Mouse (Mus musculus): ENCODE data around the gene Mis18bp1. TPM values are rescaled to one million over a fixed set of nuclear protein-coding genes. Genes with fewer than 3 reads are reported as not detected.
A peak's percentile ranks its signal among the peaks of the same experiment; 100 is the strongest.
"Not testable (repeated sequence)": the region's sequence is repeated elsewhere in the genome, so short reads cannot be mapped to it uniquely, and the experiment has no call there.

Mis18bp1 gene
- 41.2 and 48.9 TPM in 2 replicates for polyA plus RNA-seq (2016; fragmentation: Nextera tagmentation; extraction: Ambion mirVana)

DNA sequence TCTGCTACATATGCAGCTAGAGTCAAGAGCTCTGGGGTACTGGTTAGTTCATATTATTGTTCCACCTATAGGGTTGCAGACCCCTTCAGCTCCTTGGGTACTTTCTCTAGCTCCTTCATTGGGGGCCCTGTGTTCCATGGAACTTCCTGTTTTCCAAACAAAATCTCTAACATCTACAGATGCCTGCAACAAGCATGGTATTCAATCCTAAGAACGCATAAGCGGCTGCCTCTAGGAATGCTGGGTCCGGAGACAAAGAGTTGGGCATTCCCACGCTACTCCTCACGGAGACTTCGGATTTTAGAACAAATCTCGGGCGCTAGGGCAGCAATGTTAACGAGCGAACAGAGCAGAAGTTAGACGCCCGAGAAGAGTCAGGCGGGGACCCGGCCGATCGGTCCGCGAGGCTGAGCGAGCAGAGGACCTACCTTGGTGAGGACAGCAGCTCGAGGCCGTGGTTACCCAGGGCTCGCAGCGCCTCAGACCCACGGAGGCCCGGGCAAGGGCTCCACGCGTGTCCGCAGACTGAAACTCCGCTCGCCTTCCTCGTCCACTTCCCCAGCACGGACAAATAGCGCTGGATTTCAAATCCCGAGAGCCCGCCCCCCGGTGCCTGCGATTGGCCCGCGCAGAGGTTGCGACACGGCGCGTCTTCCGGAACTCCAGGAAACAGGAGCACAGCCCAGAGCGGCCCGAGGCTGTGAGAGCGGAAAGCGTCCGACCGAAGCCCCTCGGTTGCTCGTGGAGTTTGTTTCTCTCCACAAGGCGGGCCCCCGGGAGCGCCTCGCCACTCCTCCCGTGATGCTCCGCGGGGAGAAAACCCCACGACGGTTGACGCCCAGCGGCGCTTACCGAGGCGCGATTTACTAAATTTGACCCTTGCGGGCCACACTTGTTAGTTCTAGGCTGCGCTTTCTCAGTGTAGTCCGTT is at the start of gene Mis18bp1:
TSS of gene Mis18bp1 (minus strand) at position 584 of the 931 bp plus-strand sequence.
- DNase-seq (ENCODE audit: low spot score), result peak; percentile 99
- peak within 1 kb of the TSS; percentile 70 for H3K4me3 ChIP-seq
- no peaks in the 10 kb centered on the region for H3K36me3 ChIP-seq
- WGBS, result under 1% methylated on average over 70 of the region's 70 CpGs
- peaks cover 12% of the 10 kb centered on the region for H3K4me1 ChIP-seq
- peak within 1 kb of the TSS; percentile 85 for H3K27ac ChIP-seq
- no peaks in the 10 kb centered on the region for H3K9me3 ChIP-seq
- no peaks in the 10 kb centered on the region for H3K27me3 ChIP-seq (ENCODE audit: insufficient read depth, poor library complexity, severe bottlenecking)

DNA sequence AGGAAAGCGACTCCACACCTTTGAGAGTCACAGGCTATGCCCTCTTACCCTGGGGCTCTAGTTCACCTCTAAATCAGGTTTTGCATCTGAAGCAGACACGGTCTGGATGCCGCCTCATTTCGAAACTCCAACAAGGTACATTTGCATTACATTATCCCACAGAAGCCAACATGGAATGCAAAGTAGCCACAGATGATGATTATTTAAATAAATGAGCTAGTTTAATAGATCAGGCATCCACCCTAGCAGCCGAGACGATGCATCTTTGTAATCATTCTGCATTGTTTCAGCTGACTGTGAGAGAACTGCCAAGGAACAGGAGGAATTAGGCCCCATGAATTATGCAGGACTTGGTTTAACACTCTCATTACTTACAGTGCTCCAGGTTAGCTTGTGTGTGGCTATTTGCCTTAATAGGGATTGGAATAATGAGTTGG is 44.0 kb upstream of the Mis18bp1 start:
- WGBS, result 82% methylated on average over 6 of the region's 6 CpGs
- no peak overlapping the region for H3K27ac ChIP-seq
- no peaks in the 10 kb centered on the region for H3K27me3 ChIP-seq (ENCODE audit: insufficient read depth, poor library complexity, severe bottlenecking)
- H3K9me3 ChIP-seq, result no peaks in the 10 kb centered on the region
- no peaks in the 10 kb centered on the region for H3K36me3 ChIP-seq
- H3K4me1 ChIP-seq, result no peaks in the 10 kb centered on the region
- H3K4me3 ChIP-seq, result no peak overlapping the region
- DNase-seq (ENCODE audit: low spot score), result no peak

DNA sequence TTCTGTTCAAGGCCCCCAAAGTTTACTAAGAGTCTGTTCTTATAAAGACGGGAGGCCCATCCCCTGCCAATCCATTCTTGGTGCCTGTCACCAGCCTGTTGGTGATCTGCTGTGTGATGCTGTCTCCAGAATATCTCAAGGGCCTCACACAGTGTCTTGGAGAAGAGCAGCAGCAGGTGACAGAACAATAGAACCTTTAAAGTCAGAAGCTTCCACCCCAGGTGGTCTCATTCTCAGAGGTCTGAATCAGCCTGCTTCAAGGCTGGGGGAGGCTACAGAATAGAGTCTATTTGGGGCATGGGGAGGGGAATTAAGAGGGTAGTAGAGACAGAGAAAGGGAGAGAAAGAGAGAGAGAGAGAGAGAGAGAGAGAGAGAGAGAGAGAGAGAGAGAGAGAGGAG is 34.0 kb upstream of the Mis18bp1 start:
- H3K4me3 ChIP-seq, result no peak overlapping the region
- no peak overlapping the region for H3K27ac ChIP-seq
- H3K9me3 ChIP-seq, result no peaks in the 10 kb centered on the region
- H3K4me1 ChIP-seq, result no peaks in the 10 kb centered on the region
- no peak for DNase-seq (ENCODE audit: low spot score)
- no peaks in the 10 kb centered on the region for H3K27me3 ChIP-seq (ENCODE audit: insufficient read depth, poor library complexity, severe bottlenecking)
- 66% methylated on average over 1 of the region's 1 CpGs for WGBS
- H3K36me3 ChIP-seq, result no peaks in the 10 kb centered on the region

DNA sequence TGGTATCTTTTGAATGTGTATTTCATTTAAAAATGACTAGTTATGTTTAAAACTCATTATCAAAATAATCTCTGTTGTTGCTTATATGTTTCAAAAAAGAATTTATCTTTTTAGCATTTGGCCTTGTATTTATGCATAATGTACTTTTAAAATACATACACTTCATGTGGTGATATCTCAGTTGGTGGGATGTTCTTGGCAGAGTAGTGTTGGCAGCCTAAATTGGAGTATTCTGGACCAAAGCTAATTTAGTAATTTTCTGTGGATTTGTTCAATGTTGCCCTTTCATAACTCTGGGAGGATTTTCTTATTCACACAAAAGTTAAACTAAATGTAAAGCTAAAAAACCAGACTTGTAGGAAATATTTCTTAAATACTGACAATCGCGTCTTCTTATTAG is 29.4 kb upstream of the Mis18bp1 start:
- H3K27me3 ChIP-seq (ENCODE audit: insufficient read depth, poor library complexity, severe bottlenecking), result no peaks in the 10 kb centered on the region
- no peak for DNase-seq (ENCODE audit: low spot score)
- H3K27ac ChIP-seq, result no peak overlapping the region
- H3K36me3 ChIP-seq, result no peaks in the 10 kb centered on the region
- no peaks in the 10 kb centered on the region for H3K9me3 ChIP-seq
- H3K4me1 ChIP-seq, result no peaks in the 10 kb centered on the region
- no peak overlapping the region for H3K4me3 ChIP-seq
- 91% methylated on average over 2 of the region's 2 CpGs for WGBS

DNA sequence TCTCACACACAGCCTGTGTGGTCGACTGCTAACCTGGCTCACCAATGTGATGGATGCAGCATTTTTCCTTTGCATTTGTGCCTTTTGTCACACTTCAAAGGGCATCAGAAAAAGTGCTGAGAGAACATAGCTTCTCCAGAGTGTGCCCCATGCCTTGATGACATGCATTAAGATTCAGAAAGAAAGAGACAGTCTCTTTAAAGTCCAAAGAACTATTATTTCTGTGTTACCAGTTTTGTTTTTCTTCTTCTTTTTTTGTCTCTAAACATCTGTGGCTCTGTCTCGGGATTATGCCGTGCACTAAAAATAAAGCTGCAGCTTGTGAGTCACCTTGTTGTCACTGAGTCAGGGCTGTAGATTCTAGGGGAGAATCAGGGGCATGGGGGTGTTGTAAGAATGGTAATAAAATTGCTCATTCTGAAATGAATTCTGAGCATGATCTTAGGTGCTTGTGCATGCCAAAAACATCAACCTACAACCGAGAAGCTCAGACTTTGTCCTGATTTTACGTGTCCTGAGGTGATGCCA is 21.7 kb upstream of the Mis18bp1 start:
- no peaks in the 10 kb centered on the region for H3K27me3 ChIP-seq (ENCODE audit: insufficient read depth, poor library complexity, severe bottlenecking)
- no peaks in the 10 kb centered on the region for H3K36me3 ChIP-seq
- H3K4me3 ChIP-seq, result no peak overlapping the region
- H3K4me1 ChIP-seq, result no peaks in the 10 kb centered on the region
- no peaks in the 10 kb centered on the region for H3K9me3 ChIP-seq
- H3K27ac ChIP-seq, result no peak overlapping the region
- WGBS, result 66% methylated on average over 5 of the region's 5 CpGs
- DNase-seq (ENCODE audit: low spot score), result no peak

DNA sequence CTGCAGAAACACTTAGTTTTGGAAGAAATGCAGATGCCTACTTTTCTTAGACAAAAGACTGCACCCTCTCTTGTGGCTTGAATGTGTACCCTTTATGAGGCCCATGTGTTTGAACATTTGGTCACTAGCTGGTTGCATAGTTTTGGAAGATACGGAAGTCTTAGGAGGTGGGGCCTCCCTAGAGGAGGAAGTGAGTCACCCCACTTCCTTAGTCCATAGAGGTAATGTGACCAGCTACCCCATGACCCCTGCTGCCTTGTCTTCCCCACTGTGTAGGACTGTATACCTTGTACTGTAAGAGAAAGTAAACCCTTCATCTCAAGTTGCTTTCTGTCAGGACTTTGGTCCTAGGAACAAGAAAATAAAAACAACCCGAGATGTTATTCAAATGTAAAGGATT is 16.8 kb upstream of the Mis18bp1 start:
- Histone ChIP-seq H3K4me3 (no peak overlapping the region), H3K4me1 (no peaks in the 10 kb centered on the region), H3K9me3 (no peaks in the 10 kb centered on the region), H3K27ac (no peak overlapping the region), H3K36me3 (no peaks in the 10 kb centered on the region), H3K27me3 (ENCODE audit: insufficient read depth, poor library complexity, severe bottlenecking) (no peaks in the 10 kb centered on the region)
- DNase-seq (ENCODE audit: low spot score), result no peak
- WGBS, result 68% methylated on average over 2 of the region's 2 CpGs

DNA sequence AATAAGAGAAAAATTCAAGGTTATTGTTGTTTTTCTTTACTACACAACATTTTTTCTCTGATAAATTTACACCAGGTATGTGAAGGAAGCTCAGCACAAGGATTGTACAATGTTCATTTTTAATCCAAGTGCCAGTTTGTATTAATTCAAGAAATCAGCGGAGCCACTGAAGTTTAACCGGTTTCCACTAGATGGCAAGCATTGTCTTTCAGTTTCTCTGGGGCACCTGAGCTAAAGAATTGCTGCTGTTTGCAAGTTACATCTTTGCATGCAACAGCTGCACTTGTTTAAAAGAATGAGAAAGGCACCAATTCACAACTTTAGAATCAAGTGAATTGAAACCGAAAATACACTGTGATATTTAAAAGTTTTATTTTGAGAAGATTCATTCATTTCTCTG is 15.0 kb upstream of the Mis18bp1 start:
- Histone ChIP-seq H3K4me1 (no peaks in the 10 kb centered on the region), H3K27me3 (ENCODE audit: insufficient read depth, poor library complexity, severe bottlenecking) (no peaks in the 10 kb centered on the region), H3K9me3 (no peaks in the 10 kb centered on the region), H3K4me3 (no peak overlapping the region), H3K36me3 (no peaks in the 10 kb centered on the region), H3K27ac (no peak overlapping the region)
- 60% methylated on average over 3 of the region's 3 CpGs for WGBS
- DNase-seq (ENCODE audit: low spot score), result no peak

DNA sequence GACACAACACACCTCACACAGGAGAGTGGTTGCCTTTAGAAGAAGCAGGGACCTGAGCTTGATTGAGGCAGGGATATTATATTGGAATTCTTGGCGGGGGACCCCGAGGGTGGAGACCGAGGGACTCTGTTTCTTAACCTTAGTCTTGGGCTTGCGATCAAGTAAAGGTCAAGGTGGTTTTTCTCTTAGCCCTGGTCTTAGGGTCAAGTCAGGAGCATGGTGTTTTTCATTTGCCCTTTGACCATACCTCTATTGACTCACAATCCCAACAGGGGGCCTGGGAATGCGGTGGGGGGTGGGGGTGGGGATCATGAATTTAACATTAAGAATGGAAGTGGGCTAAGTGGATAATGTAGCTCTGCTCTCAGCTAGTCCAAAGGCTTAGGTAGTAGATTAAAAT is 1.3 kb upstream of the Mis18bp1 start:
- no peaks in the 10 kb centered on the region for H3K27me3 ChIP-seq (ENCODE audit: insufficient read depth, poor library complexity, severe bottlenecking)
- H3K27ac ChIP-seq, result no peak overlapping the region
- peaks cover 12% of the 10 kb centered on the region for H3K4me1 ChIP-seq
- 91% methylated on average over 5 of the region's 5 CpGs for WGBS
- H3K4me3 ChIP-seq, result no peak overlapping the region; the same call in 1 of the 2 replicates
- no peaks in the 10 kb centered on the region for H3K9me3 ChIP-seq
- no peaks in the 10 kb centered on the region for H3K36me3 ChIP-seq
- DNase-seq (ENCODE audit: low spot score), result no peak

DNA sequence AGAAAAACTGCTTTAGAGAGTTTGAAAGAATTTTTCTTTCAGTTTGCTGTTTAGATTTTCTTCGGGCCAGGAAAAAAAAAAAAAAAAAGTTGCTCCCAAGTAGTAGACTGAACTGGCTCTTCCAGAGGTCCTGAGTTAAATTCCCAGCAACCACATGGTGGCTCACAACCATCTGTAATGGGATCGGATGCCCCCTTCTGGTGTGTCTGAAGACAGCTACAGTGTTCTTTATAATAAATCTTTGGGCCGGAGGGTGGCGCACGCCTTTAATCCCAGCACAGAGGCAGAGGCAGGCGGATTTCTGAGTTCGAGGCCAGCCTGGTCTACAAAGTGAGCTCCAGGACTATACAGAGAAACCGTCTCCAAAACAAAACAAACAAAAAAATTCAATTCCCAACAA is 555 bp upstream of the Mis18bp1 start:
- Histone ChIP-seq H3K27ac (peak overlapping the region; percentile 85), H3K4me3 (peak overlapping the region; percentile 70), H3K4me1 (peaks cover 12% of the 10 kb centered on the region)
- WGBS, result 27% methylated on average over 8 of the region's 8 CpGs
- not testable (repeated sequence) for H3K27me3 ChIP-seq (ENCODE audit: insufficient read depth, poor library complexity, severe bottlenecking); H3K9me3 ChIP-seq; DNase-seq (ENCODE audit: low spot score); H3K36me3 ChIP-seq

DNA sequence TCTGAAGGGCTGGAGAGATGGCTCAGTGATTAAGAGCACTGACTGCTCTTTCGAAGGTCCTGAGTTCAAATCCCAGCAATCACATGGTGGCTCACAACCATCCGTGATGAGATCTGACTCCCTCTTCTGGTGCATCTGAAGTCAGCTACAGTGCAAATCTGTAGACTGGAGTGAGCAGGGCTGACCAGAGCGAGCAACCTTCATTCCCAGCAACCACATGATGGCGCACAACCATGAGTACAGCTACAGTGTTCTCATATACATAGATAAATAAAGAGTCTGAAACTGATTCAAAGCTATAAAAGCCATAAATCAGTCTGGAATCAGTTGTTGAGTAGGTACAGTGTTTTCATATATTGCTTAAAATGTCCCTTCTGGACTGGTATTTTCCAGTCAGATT is 36.3 kb downstream of the Mis18bp1 start:
- not testable (repeated sequence) for H3K27ac ChIP-seq; H3K4me1 ChIP-seq; H3K27me3 ChIP-seq (ENCODE audit: insufficient read depth, poor library complexity, severe bottlenecking); DNase-seq (ENCODE audit: low spot score); H3K9me3 ChIP-seq; H3K4me3 ChIP-seq
- 90% methylated on average over 4 of the region's 4 CpGs for WGBS
- H3K36me3 ChIP-seq, result peaks cover 63% of the 10 kb centered on the region

DNA sequence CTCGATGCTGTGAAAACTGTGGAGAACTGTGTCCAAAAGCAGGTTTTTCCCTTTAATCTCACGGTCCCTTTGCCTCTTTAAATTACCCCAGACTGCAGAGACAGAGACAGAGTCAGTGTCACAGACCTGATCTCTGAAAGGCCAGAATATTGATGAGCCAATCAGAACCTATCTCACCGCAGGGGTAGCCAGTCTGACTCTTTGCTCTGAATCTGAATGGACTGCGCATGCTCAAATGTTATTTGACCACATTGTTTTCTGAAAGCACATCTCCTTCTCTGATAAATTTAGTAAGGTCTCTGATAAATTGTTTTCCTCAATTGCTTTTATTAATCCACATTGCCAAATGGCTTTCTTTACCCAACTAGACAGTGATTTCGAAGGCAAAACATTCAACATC is 53.0 kb downstream of the Mis18bp1 start:
- H3K4me3 ChIP-seq, result no peak overlapping the region
- 89% methylated on average over 5 of the region's 5 CpGs for WGBS
- no peak for DNase-seq (ENCODE audit: low spot score)
- no peak overlapping the region for H3K27ac ChIP-seq
- peaks cover 81% of the 10 kb centered on the region for H3K36me3 ChIP-seq
- no peaks in the 10 kb centered on the region for H3K4me1 ChIP-seq
- H3K27me3 ChIP-seq (ENCODE audit: insufficient read depth, poor library complexity, severe bottlenecking), result no peaks in the 10 kb centered on the region
- H3K9me3 ChIP-seq, result no peaks in the 10 kb centered on the region

DNA sequence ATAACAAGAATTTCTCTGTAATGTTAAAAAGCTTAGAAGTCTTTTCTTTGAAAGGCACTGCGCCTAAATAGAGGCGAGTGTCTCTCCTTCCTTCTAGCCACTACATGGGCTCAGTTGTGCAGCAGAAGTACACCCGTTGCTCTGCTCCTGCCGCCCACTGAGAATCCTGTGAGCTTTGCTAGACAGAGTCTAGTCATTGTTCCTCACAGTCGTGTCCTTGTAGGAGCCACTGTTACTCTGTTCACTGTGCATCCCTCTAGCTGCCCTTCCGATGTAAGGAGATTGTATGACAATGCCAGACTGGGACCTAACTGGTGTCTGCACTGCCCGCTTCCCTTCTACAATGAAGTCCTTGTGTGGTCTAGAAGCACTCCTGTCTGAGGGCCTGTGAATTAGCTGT is 53.4 kb downstream of the Mis18bp1 start:
- Histone ChIP-seq H3K27me3 (ENCODE audit: insufficient read depth, poor library complexity, severe bottlenecking) (no peaks in the 10 kb centered on the region), H3K27ac (no peak overlapping the region), H3K4me3 (no peak overlapping the region), H3K4me1 (no peaks in the 10 kb centered on the region), H3K9me3 (no peaks in the 10 kb centered on the region), H3K36me3 (peaks cover 79% of the 10 kb centered on the region)
- WGBS, result 90% methylated on average over 7 of the region's 7 CpGs
- no peak for DNase-seq (ENCODE audit: low spot score)

DNA sequence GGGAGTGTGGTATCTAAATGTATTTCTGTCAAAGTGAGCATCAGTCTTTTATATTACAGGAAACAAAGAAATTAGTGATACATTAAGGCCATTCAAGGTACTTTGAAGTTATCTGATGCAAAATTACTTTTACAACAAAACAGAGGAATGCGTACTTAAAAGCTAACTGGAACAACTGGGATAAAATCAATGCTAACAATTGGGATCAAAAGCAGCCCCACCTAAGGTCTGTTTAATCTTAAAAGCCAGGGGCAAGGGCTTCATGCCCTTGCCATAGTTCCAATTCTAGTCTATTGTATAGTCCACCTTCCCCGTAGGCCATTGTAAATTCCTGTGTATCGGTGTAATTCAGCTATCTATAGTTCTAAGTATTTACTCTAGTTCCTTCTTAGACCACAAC is 57.4 kb downstream of the Mis18bp1 start:
- not testable (repeated sequence) for H3K4me1 ChIP-seq; DNase-seq (ENCODE audit: low spot score); H3K27me3 ChIP-seq (ENCODE audit: insufficient read depth, poor library complexity, severe bottlenecking); H3K27ac ChIP-seq; H3K4me3 ChIP-seq; H3K9me3 ChIP-seq
- 88% methylated on average over 3 of the region's 3 CpGs for WGBS
- H3K36me3 ChIP-seq, result peaks cover 73% of the 10 kb centered on the region
